Mouse (Mus musculus): ENCODE data around the gene Skor1.

Skor1 gene

DNA sequence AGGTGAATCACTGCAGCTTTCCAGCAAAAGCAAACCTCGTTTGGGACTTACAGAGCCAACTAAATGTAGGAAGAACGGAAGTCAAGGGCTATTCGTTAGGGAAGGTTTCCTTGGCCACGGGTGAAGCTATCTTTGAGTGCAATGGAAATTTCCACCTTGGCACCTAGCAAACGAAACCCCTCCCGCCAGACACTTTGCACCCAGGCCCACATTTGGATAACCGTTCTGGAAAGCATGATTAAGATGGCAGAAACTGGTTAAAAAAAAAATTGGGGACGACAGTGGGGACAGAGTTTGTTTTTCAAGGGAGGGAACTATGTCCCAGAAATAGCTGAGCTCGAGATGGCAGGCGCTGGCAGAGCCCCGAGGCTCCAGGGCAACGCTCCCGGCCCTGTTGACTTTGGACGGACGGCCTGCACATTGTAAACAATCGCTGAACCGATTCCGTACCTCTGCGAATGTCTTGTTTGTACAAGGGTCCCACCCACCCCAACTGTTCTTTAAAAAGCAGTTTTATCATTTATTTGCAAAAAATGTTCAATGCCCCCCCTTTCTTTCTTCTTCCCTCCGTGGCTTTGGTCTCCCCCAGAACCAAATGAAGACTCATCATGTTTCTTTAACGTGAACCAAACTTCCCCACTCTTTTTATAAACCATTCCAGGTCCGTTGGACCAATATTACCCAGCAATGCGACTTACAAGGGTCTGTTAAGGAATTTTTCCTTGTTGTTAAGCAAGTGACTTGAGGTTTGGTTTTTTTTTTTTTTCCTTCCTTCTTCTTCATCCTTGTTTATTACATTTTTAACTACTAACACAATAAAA lies 57.5 kb downstream of the Skor1 start:
- no peak for DNase-seq (ENCODE audit: low spot score)

DNA sequence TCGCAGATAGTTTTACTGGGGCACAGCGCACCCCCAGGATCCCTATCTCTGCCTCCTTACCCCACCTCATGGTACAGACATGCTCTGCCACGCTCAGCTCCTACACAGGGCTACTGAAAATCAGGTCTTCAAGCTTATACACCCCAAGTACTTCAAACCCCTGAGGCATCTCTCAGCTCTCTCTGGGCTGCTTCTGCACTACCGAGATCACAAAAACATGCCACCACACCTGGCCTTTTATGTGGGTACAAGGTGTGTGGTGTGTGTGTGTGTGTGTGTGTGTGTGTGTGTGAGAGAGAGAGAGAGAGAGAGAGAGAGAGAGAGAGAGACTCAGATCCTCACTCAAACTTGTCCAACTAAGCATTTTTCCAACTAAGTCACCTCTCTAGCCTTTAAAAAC lies 59.6 kb downstream of the Skor1 start:
- no peak for DNase-seq (ENCODE audit: low spot score)

Data from spleen, adult 12 weeks (tissue).